Mouse (Mus musculus) liver, adult 2 months (tissue): ENCODE data around the gene Gpd1l.

Experiments used
- CTCF ChIP-seq: fragments of 200-500 bp; IDR thresholded peaks from 2 replicates; pipeline ENCODE4 v1.5.1; 2011; ENCODE audit warnings: low read depth, low read length, control low read depth
- POLR2A ChIP-seq: fragments of 200-500 bp; IDR thresholded peaks from 2 replicates; pipeline ENCODE4 v1.6.1; 2011; ENCODE audit warnings: low read length, control low read depth; ENCODE audit not compliant: insufficient read depth; ENCODE audit errors: extremely low read depth

- TF ChIP-seq CTCF (peak; percentile 29; the same call in 1 of the 2 replicates), POLR2A (no peak)
Measured at GRCm38 (mm10) chr9:114855327-114855726, 78.5 kb downstream of the Gpd1l start.
